Mouse (Mus musculus) left cerebral cortex, adult 9 months (tissue): ENCODE data around the gene Ces1c.

ENCODE experiments used
- DNase-seq, 2 experiments: peaks; one replicate each; pipeline ENCODE4 v3.0.0; 2022; ENCODE audit warnings: low spot score in 2 of 2

The Ces1c gene

GRCm38 (mm10) chr8:93131233-93131980 is at the start of gene Ces1c:
Gene Ces1c (minus strand): TSS chr8:93131283.
- peak in 1 of 2 experiments; percentile 3 for DNase-seq

- no peak for DNase-seq
These were observed 49.6 kb upstream of the Ces1c start for GRCm38 (mm10) chr8:93180581-93181129.

- DNase-seq: no peak
These were observed 45.5 kb upstream of the Ces1c start for GRCm38 (mm10) chr8:93176593-93176992.

- DNase-seq: no peak
These were observed 43.5 kb upstream of the Ces1c start for GRCm38 (mm10) chr8:93174554-93174953.

GRCm38 (mm10) chr8:93171846-93172590 is 40.9 kb upstream of the Ces1c start:
- no peak for DNase-seq

GRCm38 (mm10) chr8:93163363-93163762 is 32.3 kb upstream of the Ces1c start:
- DNase-seq: no peak

DNA sequence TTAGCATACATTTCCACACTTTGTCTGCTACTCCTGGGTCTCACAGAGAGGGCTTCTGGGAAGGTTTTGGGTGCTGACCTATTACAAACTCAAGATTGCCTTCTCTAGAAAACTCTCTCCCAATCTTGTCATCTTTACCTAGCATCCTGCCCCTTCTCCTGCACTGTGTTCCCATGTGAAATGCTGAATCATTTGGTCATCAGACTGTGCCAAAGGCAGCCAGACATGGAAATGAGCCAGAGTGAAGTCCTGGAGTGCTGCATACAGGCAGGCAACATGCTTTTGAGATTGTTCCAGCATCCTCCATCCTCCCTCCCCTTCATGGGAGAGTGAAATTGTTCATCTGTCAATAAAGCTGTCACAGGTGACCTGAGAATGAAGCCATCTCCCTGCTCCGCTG is 20.3 kb upstream of the Ces1c start:
- DNase-seq: no peak

- DNase-seq: no peak
These were observed 16.2 kb upstream of the Ces1c start for GRCm38 (mm10) chr8:93147331-93147730.

GRCm38 (mm10) chr8:93140696-93141095 is 9.6 kb upstream of the Ces1c start:
- DNase-seq: peak in 1 of 2 experiments; percentile 62

DNA sequence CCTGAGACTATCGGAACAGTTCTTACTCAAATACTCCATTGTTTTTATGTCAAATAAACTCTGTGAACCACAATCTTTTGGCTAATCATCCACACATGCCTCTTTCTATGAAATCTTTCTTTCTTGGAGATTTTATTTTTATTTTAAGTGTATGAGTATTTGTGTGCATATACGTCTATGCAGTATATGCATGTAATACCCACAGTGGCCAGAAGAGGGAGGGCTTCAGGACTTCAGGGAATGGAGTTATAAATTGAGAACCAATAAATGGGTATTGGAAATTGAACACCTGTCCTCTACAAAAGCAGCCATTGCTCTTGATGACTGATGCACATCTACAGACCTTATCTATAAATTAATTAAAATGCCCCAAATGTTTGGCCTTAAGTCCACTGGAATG is 1.1 kb upstream of the Ces1c start:
- DNase-seq: no peak

GRCm38 (mm10) chr8:93126476-93126875 is 4.6 kb downstream of the Ces1c start:
- DNase-seq: no peak

- DNase-seq: no peak
These were observed 9.1 kb downstream of the Ces1c start for GRCm38 (mm10) chr8:93122005-93122404.

DNA sequence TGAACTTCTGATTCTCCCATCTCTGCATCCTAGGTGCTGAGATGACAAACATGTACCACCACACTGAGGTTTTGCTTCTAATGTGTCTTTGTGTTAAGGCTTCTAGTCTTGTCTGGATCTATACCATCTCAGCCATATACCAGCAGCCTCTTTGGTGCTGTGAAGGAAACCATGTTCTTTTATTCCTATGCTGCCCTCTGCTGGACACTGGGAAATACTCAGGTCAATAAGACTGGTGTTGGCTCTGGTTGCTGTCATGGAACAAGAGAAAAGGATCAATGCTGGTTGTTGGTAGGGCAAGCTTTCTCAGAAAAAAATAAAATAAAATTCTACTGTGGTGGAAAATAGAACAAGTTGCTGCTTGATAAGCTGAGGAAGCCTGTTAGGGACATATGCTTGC is 35.7 kb downstream of the Ces1c start:
- peak in 1 of 2 experiments; percentile 68 for DNase-seq

GRCm38 (mm10) chr8:93091324-93091723 is 39.8 kb downstream of the Ces1c start:
- DNase-seq: no peak

DNA sequence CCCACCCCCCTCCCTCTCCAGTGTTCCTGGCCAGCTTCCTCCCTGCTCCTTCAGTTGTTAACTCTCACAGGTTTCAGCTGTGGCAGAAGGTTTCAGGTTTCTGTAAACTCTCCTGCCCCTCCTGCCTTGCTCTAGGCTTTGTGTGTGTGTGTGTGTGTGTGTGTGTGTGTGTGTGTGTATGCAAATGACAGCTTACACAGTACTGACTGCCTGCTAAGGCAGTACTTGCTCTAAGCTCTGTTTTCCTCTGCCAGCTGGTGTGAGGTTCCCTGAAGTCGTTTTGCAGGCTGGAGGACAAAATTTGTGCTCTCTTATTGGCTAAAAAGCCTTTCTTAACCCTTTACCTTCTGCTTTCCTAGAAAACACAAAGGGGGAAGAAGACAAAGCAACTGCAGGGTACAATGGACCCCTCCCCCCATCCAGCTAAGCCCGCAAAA is 42.4 kb downstream of the Ces1c start:
- DNase-seq: no peak

GRCm38 (mm10) chr8:93088193-93088592 is 42.9 kb downstream of the Ces1c start:
- DNase-seq: no peak

DNA sequence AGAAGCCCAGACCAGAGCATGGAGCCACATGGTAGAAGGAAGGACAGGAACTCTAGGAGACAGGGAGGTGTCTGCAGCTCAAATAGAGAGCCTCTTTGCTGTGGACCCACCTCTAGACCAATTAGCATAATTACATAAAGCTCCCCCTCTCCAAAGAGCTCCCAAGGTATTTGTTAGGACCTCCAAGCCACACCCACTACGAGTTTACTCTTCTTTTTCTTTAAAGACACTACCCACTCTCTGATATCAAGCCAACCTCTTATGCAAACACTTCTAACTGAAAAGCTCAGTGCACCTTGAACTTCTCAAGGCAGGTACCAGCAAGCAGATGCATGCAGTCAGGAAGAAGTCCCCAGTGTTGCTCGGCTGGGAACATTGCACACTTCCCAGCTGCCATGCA is 51.2 kb downstream of the Ces1c start, which contains the start of gene Ces1b:
TSS of gene Ces1b (minus strand) at position 131 of the 400 bp plus-strand sequence.
- no peak for DNase-seq

DNA sequence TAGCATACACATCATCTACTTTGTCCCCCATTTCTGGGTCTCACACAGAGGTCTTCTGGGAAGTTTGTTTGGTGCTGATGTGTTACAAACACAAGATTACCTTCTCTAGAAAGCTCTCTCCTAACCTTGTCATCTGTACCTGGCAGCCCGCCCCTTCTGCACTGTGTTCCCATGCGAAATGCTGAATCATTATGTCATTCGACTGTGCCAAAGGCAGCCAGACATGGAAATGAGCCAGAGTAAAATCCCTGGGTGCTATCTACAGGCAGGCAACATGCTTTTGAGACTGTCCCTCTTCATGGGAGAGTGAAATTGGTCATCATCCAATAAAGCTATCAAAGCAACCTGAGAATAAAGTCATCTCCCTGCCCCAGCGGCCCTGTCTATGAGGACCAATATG is 55.8 kb downstream of the Ces1c start:
- no peak for DNase-seq

DNA sequence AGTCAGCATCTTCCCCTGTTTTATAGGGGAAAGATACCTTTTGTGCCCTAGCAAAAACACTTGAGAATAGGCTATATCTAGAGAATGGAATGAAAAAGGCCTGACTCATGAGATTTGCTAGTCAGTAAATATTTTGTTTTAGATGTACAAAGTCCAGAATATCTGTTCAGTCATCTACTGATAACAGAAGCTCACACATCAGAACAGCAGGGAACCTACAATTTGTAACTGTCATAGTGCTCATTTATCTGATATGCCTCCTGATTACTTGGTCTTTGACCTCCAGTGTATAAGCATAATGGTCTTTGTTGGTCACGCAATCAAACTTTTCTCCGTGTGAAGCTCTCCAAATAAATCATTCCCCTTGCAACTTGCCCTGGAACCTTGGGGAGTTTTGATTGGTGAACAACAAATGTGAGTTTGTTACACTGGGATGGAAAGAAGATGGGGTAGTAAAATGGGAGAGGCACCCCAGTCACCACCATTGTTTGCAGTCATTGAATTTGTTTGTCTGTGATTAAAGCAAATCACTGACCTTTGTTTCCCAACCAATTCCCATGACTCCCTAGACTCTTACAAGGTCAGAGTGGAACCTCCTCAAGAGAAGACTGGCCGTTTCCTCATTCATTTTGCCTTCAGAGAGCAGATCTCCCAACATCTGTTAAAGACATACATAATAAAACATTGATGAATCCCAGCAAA is 67.5 kb downstream of the Ces1c start:
- DNase-seq: no peak

DNA sequence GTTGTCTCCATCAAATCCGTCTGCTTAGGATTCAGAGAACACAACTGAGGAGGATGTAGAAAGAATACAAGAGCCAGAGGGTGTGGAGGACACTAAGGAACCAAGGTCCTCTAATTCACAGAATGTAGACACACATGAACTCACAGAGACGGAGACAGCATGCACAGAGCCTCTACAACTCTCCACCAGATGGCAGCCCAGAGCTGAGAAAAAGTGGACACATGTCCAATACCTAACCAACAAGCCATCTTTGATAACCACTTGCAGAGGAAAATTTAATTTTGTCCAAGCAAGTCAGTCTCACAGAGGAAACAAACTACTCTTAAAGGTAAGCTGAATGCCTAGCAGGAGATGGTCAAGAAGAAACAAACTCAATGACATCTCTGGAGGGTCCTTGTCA is 71.9 kb downstream of the Ces1c start:
- DNase-seq: peak in 1 of 2 experiments; percentile 59

GRCm38 (mm10) chr8:93055238-93055637 is 75.8 kb downstream of the Ces1c start:
- DNase-seq: no peak
